Mouse (Mus musculus) heart, postnatal 0 days (tissue): ENCODE data around the gene Cmtm6.
A peak's percentile ranks its signal among the peaks of the same experiment; 100 is the strongest.

ENCODE experiments used
- CTCF ChIP-seq: IDR thresholded peaks from 2 replicates; pipeline ENCODE4 v1.5.1; 2016; ENCODE audit warnings: antibody characterized with exemption, control low read depth, low read depth
- EP300 ChIP-seq: IDR thresholded peaks from 2 replicates; pipeline ENCODE4 v1.6.1; 2016; ENCODE audit warnings: antibody characterized with exemption, low read depth

GRCm38 (mm10) chr9:114731011-114731755 lies at the start of gene Cmtm6:
- TF ChIP-seq CTCF, result peak; percentile 52
- TF ChIP-seq EP300, result no peak
